Mouse (Mus musculus): ENCODE measurements around the gene Usp30. TPM values are rescaled to one million over a fixed set of nuclear protein-coding genes. Genes with fewer than 3 reads are reported as not detected.
A peak's percentile ranks its signal among the peaks of the same experiment; 100 is the strongest.

Usp30 gene
- total RNA-seq, 4 experiments from 2014 or later = 39.5 to 52.3 (median 45.2) TPM

DNA sequence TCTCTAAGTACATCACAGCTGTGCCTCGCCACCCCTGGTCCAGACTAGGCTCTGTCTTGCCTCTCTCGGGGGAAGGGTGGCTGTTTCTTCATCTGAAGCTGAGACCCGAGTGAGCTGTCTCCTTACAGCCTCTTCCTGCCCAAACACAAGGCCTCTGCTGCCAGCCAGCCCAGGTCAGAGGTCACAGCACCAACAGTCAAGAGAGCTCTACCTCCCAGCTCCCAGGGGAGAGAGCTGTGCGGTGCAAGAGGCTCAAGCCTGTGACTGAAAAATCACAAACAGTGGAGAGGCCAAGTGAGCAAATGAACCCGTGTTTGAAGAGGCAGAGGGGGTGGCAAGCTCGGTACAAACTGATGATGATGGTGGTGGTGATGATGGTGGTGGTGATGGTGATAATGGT lies 1.3 kb downstream of the Usp30 start:
- DNase-seq (ENCODE audit: low spot score in 2 of 2) = no peak

DNA sequence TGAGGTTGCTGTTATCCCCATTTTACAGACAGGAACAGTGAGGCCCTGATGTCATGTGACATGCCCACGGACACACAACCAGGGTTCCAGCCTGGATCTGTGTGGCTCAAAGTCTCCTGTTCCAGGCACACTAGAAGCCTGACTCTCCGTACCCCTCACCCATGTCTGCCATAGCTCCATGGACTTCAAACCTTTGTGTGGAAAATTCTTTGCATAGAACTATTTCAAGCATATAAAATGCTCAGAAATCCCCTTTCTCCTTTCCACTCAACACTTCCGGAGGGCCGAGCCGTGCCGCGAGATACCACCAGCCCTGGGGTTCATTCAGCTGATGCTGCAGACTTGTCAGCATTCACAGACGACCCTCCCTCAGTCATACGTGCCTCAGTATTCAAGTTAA lies 2.3 kb downstream of the Usp30 start:
- no peak for DNase-seq (ENCODE audit: low spot score in 2 of 2)

DNA sequence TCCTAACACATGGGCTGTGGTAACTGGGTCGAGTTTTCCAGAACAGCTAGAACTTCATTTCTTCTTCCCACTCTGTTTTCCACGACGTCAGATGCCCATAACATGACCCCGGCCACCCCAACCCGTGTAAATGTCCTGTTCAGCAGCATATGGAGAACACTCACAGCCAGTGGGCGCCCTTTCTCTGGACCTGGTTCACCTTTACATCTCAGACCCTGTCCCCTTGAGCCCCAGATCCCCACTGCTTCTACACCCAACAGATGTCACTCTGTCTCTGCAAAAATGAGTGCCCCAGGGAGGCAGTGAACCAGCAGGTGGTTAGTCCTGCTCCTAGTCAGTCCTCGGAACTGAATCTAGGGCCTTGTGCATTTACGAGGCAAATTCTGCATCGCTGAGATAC lies 2.7 kb downstream of the Usp30 start:
- DNase-seq (ENCODE audit: low spot score in 2 of 2) = no peak

DNA sequence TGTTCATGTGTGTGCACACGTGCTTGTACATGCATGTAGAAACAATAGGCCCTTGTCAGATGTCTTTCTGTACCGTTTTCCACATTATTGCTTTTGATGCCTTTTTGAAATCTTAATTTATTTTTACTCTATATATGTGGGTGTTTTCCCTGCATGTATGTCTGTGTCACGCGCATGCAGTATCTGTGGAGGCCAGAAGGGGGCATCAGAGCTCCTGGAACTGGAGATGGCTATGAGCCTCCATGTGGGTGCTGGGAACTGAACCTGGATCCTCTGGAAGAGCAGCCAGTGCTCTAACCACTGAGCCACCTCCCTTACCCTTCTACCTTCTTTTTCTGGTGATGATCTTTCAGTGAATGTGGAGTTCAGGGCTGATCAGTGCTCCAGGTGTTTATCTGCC lies 5.6 kb downstream of the Usp30 start:
- DNase-seq (ENCODE audit: low spot score in 2 of 2) = no peak

DNA sequence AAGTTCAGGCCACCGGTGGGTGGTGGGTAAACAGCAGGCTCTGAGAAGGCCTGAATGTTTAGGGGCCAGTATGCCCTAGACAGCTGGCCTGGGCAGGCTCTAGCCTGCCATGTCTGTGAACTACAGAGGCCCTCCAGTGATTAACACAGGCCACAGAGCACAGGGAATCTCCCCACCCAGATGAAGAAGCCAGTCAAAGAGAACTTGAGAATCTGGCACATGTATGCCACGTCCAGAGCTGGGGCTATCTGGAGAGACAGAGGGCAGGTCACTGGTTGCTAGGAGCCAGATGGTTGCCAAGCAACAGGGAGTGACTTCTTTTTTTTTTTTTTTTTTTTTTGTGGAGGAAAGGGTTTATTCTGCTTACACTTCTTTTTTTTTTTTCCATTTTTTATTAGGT lies 7.0 kb downstream of the Usp30 start:
- DNase-seq (ENCODE audit: low spot score in 2 of 2) = no peak

DNA sequence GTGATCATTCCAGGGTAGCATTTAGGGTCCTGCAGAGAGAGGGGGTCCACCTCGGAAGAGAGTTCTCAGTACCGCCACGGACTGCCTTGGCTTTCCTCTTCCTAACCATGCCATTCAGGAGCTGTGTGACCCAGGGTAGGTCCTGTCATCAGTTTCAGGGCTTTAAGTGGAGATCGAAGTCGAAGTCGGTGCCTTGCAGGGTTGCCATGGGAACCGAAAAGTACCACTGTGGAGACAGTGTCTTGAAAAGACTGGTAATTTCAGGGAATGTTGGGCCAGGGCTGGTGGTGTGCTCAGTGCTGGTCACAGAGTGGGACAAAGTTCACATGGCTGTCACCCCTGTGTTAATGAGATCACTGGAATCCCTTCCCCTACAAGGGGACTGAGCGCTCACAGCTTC lies 11.7 kb downstream of the Usp30 start:
- DNase-seq (ENCODE audit: low spot score in 2 of 2) = no peak

DNA sequence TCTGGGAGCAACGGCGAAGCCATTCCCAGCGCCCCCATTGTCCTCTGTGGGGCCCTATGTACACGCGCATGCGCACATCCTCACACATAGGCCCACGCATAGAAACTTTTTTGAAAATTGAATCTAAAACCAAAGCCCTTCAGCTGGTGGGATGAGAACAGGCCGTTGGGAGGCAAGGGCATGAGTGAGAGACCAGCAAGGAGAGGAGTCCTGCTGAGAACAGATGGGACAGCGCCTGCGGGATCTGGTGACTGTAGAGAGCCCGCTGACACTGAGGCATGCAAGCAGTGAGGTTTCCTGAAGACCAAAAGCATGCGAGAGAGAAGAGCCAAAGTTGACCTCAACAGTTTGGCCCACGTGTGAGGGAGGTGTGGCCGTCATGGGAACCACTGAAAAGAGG lies 20.2 kb downstream of the Usp30 start:
- DNase-seq (ENCODE audit: low spot score in 2 of 2) = no peak

DNA sequence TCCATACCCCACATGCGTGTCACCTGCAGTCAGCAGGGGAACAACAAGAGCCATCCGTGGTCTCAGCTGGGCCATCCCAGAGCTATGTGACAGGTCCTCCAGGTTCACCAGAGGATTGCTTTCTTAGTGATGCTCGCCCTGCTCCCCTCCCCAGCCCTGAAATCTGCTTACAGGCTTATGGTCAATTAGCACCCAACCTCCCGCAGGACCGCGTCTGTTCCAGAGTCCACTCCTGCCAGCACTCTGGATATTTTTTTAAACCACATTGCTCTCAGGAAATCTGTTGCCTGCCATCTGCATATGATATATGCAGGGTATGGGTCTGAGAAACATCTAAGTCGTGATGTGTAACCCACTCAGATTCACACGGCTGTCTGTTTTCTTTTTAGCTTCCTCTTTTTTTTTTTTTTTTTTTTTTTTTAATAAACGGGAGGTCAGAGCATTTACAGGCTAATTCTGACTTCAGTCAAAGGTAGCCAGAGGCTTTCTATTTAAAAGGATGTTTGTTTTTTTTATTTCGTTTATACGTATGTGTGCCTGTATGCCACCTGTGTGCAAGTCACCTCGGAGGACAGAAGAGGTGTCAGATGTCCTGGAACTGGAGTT lies 22.7 kb downstream of the Usp30 start:
- no peak for DNase-seq (ENCODE audit: low spot score in 2 of 2)

DNA sequence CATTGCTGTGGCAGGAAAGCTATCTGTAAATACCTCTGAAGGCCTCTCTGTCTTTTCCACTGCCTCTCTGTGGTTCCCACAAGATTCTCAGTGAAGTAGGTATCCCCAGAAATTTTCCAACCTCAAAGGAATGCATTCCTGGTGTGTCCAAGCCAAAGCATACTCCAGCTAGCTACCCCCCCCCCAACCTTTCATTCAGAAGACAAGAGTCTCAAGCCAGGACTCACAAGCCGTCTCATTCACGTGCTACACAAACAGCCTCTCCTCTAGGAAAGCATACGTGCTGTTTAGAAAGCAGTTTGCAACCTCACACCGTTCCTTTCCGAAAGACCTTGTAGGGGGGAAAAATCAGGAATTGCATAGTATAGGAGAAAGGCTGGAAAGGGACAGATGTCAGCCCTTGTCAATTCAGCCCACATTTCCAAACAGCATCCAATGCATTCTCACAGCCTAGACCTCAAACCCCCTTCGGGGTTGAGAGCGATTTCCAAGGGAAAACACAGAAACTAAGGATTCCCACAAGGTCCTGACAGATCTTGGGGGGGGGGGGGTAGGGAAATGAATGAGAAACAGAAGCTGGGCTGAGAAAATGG lies 25.3 kb downstream of the Usp30 start:
- no peak for DNase-seq (ENCODE audit: low spot score in 2 of 2)

DNA sequence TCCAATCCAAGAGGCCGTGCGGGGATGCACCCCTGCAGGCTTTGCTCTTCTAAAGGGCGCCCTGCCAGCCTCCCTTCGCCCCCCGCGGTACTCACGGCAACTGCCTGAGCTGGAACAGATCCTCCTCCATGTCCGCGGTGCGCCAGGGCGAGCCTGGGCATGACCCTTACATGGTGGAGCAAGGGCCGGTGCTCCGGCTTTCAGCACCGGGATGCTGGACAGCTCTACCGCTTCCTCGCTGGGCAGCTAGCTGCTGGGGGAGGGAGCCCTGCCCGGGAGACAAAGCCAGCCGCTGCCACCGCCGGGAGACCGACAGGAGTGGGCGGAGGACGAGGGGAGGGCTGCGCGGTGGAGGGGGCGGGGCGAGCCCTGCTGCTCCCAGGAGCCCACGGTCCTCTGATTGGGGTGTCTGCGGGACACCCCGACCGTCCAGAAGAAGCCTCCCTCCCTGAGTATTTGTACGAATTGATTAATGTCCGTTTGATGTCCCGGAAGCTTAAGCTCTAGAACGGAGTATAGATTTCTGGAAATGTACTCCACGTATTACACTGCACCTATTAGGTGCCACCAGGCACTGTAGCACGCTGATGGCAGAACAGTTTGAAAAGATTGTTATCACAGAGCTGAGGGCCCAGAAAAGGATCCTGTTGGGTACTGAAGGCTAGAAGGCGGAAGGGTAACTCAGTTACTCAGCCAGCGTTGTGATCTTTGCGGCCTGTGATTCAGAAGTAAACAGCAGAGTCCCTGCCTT lies 26.0 kb downstream of the Usp30 start, which contains the start of gene Svop:
Svop (minus strand) TSS at position 514 of the 751 bp plus-strand sequence.
- DNase-seq (ENCODE audit: low spot score in 2 of 2) = peak; percentile 58 to 78

DNA sequence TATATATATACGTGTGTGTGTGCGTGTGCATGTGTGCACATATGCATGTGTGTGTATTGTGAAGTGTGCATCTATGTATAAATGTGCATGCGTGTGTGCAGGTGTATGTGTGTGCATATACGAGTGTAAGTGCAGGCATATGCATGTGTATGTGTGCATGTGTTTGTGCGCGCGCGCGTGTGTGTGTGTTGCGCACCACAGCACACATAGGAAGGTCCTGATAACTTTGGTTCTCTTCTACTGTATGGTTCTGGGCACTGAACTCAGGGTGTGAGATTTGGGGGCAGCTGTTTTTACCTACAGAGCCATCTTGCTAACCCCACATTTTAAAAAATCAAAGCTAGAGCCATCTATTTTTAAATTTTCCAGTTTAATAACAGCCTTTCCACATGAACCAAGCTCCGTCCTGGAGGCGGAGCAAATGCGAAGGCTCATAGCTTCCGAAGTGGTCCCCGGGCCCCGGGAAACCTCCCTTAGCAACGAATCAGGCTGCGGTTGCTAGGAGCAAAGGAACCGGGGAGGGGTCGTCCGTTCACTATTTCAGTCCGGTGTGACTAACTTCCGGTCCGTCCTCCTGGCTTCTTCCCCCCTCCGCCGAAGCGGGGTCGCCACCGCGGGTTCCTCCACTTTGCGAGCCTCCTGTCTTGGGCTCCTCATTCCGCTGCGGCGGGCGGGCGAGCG lies 34.6 kb downstream of the Usp30 start:
- peak; percentile 88 to 94 for DNase-seq (ENCODE audit: low spot score in 2 of 2)

DNA sequence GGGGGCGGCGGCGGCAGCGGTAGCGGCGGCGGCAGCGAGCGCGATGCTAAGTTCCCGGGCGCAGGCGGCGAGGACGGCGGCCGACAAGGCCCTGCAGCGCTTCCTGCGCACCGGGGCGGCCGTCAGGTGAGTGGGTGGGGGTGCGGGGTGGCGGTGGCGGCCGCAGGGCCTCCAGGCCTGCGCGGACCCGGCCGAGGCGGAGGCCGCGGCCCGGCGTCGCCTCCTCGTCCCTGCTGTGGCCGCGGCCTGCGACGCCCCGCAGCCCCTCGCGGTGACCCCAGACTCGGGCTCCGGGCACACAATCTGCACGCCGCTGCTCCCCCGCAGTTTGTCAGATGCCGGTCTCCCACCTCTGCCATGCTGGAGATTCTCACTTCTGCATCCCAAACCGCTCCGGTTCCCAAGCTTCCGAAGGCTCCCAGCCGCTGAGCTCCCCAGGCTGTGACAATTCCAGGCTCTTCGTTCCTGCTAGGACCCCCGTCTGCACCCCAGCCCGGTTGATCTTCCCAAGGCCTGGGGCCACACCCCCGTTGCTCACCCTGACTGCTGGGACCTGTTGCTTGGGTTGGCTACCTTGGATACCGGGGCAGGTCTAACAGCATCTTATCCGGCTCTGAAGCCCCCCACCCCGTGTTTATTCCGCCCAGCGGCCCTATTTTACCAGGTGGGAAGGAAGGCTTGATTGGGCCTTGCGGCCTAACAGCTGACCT lies 35.3 kb downstream of the Usp30 start:
- DNase-seq (ENCODE audit: low spot score in 2 of 2) = no peak

DNA sequence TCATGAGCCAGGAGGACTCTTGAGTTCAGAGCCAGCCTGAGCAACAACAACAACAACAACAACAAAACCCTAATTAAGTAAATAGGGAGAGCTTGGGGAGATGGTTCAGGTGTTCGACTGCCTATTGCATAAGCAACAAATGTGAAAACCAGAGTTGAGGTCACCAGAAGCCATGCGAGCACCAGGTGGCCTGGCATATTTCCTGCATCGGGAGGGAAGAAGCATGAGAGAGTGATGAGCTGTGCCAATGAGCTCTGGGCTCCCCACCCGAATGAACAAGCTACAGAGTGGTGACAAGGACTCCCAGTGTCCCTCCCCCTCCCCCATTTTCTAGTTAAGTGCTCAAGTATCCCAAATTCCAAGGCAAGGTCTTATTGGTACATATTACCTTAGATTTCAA lies 36.6 kb downstream of the Usp30 start:
- DNase-seq (ENCODE audit: low spot score in 2 of 2) = no peak

DNA sequence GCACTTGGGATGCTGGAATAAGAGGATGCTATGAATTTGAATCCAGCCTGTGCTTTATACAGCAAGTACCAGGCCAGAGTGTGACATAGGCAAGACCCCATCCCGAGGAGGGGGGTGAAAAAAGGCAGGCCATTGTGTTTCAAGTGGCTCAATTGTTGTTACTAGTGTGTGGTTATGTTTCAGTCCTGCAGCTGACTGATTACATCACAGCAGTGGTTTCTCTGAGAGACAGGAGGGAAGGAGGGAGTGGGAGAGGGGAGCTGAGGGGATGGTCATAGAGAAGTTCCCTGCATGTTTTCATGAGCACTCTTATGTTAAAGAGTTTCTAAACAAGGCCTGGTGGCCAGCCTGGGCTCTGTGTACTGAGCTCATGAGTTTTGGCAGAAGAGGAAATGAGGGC lies 37.5 kb downstream of the Usp30 start:
- DNase-seq (ENCODE audit: low spot score in 2 of 2) = peak; percentile 41 to 62

DNA sequence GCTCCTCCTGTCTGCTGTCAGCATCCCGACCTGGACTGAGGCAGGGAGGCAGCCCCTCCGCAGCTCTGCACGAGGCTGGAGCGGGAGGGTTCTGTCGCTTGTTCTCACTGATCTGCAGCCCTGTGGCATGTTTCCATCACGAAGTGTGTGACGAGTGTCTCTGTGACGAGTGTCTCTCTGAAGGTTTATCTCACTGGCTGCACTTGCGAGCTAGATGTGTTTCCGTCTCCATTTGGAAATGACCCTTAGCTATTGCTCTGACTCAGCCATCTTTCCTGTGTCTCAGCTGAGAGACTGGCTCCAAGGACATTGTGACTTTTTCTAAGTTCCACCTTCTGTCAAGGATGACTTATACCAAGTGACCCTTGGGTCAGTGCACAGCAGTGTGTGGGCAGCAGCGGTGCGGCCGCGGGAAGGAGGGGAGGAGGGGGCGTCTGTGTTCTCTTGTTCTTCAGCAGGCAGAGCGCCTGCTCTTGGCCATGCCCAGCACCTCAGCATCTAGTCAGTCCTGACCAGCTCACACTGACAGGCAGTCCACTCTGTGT lies 41.2 kb downstream of the Usp30 start:
- no peak for DNase-seq (ENCODE audit: low spot score in 2 of 2)

DNA sequence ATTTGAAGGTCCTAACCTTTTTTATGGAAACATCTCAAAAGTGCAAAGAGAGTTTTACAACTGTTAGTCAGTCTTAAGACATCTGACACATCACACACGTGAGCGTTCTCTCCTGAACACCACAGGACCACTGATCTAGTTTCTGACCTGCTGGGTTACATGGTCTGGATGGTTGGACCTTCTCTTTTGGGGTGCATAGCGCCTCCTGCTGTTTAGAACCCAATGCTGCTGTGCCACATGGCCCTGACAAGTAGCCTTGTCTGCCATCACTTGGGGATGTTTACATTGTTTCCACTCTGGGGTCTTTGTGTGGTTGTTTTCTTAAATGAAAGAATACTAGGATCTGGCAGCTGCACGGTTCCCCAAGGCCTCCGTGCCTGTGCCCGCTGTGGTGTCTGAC lies 48.1 kb downstream of the Usp30 start:
- DNase-seq (ENCODE audit: low spot score in 2 of 2) = no peak

DNA sequence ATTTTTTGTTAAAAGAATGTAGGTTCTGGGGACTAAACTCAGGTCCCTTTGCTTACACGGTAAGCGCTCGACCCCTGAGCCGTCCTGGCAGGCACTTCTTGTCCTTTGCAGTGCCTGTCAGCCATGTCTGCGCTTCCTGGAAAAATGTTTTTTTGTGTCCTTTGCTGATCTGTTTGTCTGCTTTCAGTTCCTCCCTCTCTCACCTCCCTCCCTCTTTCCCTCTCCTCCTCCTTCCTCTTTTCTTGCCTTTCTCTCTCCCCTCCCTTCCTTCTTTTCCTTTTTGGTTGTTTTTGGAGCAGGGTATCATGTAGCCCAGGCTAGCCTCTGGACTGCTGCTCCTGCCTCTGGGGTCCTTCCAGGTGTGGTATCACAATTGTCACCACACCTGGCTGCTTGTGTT lies 49.8 kb downstream of the Usp30 start:
- no peak for DNase-seq (ENCODE audit: low spot score in 2 of 2)

DNA sequence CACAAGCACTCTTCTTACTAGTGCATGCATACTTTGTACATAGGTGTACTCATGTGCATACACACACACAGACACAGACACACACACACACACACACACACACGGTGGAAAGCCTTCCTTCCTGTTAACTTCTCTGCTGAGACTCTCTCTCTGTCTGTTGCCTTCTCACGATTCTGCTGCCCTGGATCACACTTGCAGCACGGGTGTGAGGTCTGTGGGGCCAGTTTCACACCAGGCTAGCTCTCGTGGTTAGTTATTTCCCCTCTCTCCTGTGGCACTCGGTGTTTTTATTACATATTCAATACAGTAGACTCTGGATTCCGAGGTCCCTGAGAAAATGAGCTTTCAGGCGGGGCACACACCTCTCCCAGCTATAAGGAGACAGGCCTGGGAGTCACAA lies 51.3 kb downstream of the Usp30 start:
- DNase-seq (ENCODE audit: low spot score in 2 of 2) = no peak

DNA sequence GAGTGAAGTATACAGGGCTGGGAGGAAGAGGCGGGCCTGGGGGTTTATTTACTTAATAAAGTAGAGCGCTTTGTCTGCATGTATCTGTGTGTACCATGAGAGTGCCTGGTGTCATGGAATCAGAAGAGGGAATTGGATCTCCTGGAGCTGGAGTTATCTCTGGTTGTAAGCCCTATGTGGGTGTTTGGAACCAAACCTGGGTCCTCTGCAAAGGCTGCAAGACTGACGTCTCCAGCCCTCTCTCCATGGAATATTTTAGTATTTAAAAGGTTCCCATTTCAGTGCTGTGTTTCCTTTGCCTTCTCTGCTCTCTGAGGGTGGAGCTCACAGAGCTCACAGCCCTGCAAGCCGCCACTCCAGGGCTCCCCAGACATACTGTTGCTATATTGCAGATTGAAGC lies 54.5 kb downstream of the Usp30 start:
- no peak for DNase-seq (ENCODE audit: low spot score in 2 of 2)

DNA sequence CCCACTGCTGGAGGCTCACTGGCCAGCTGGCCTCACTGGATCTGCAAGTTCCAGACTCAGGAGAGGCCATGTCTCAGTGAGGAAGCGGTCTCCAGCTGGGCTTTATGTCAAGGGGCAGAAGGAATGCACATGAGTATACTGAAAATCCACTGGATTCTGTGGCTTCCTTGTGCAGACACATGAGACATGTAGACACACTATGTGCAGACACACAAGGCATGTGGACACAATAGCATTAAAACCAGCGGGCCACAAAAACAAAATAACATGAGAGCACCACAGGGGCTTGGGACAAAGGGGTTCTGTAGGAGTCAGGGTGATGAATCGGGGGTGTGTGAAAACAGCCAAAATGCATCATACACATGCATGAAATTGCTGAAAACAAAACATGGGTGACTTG lies 60.7 kb downstream of the Usp30 start:
- no peak for DNase-seq (ENCODE audit: low spot score in 2 of 2)

DNA sequence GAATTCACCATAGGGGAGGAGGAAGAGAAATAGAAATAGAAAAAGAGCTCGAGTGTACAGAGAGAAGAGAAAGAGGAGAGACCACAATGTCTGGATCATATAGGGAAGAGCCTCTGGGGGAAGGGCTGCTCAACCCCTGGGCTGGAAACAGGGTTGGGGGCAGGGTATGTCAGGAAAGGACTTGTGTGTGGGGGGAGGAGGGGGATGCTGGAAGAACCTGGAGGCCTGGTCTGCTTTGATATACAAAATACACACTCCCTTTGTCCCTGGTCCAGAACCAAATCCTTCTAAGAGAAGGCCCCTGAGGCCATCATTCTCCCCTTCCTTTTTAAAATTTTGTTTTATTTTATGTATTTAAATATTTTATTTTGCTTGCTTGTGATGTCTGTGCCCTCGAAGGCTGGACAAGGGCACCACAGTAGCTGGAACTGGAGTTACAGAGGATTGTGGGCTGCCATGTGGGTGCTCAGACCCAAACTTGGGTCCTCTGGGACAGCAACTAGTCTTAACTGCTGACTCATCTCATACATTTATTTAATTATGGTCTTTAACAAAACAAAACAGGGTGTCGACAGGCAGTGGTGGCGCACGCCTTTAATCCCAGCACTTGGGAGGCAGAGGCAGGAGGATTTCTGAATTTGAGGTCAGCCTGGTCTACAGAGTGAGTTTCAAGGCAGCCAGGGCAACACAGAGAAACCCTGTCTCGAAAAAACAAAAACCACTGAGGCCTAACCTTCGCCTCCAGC lies 61.4 kb downstream of the Usp30 start:
- no peak for DNase-seq (ENCODE audit: low spot score in 2 of 2)

Data from layer of hippocampus, adult 8-10 months (tissue).